Mouse (Mus musculus): ENCODE results near the gene Cer1.

Cer1 gene

GRCm38 (mm10) chr4:82874791-82875190 is 10.2 kb downstream of the Cer1 start:
- no peak for DNase-seq (ENCODE audit: low read depth, low spot score)

DNA sequence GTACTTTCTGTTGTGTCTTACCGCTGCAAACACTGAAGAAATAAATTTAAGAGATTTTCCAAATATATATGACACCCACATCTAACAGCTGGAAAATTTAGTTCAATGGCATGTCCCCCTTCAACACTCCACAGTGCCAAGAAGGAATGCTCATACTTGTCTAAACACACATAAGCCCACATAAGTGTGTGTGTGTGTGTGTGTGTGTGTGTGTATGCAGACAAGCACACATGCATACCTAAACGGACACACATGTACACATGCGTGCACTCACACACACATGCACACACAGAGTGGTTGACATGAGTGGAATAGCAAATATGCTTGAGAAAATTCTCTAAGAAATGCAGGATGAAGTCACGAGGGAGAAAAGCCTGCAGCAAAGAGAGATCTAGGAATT is 12.4 kb downstream of the Cer1 start:
- no peak for DNase-seq (ENCODE audit: low read depth, low spot score)

DNA sequence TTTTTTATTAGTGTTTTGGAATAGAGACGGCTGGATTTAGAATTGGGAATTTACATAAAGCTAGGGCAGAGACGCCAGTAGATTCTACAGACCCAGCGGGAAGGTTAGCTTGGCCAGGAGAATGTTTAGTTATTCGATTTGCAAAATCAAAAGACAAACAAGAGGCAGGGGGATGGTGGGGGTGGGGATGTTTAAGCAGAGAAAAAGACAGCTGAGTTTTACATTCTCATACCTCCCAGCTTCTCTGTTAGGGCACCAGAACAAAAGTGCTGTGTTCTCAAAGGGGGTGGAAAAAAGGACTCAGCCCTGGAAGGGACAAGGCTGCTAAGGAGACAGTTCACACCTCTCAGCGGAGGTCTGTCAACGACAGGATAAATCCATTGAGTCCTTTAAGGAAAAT is 12.8 kb downstream of the Cer1 start:
- no peak for DNase-seq (ENCODE audit: low read depth, low spot score)

- no peak for DNase-seq (ENCODE audit: low read depth, low spot score)
Observed at GRCm38 (mm10) chr4:82870931-82871330, 14.0 kb downstream of the Cer1 start.

DNA sequence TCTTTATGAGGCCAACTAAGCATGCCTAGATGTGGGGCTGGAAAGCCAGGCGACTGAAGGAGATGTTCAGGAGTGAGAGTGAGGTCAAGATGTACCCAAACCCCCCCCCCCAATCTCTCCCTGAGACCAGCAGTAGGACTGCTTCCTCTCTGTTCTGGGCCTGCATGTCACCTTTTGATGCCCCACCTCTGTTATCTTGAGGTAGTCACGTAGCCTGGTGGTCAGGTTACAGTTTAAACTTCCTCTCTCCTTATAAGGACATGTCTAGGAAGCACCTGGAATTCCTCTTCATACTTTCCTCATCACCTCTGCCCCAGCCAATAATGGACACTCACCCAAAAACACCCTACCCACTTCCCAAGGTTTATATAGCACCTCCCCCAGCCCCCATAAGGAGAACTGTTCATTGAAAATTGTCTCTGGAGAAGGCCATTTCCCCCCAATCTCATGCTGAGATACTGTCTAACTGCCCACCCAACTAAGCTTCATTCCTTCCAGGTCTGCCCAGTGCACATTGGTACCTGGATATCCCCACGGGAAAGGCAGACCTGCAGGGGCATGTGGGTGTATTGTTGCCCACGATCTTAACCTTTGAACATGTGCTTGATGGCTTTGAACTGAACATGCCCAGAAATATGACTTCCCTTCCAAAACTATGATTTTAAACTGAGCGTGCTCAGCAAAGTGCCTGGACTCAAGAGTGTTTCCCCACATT is 17.1 kb downstream of the Cer1 start:
- DNase-seq (ENCODE audit: low read depth, low spot score): no peak

DNA sequence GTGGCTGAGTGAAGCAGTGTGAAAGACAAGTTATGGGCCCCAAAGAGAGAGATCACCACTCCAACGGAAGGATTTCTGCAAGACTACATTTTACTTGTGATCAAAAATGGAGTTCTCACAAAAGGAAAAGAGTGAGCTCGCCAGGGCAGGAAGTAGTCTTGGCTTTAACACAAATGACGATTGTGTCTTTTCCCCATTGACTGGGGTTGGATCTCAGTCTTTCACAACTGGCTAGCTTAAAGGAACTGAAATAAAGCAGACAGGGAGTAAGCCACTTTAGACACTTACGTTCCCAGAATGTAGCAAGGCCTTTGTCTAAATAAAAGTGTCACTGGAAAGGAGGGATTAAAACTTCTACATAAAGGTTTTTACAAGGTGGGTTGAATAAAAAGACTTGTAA is 17.8 kb downstream of the Cer1 start:
- DNase-seq (ENCODE audit: low read depth, low spot score): no peak

- DNase-seq (ENCODE audit: low read depth, low spot score): no peak
Observed at GRCm38 (mm10) chr4:82864974-82865699, 19.8 kb downstream of the Cer1 start.

DNA sequence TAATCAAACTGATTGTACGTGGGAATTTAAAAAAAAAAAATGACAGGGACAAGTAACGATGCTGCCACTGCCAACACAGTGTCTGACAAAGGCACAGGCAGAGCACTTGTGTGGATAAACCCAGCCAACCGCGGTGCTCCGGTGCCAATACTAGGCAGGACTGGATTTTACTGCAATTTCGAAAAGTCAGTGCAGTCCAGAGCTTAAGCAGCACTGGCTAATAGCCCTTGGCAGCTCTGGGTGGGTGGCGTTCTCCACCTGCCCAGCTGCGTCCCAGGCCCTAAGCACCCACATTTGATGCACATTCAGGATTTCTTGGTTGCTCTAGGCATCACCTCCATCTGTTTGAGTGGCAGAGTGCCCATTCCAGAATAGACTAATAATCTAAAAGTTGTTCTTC is 21.6 kb downstream of the Cer1 start:
- DNase-seq (ENCODE audit: low read depth, low spot score): no peak

GRCm38 (mm10) chr4:82861451-82861850 is 23.5 kb downstream of the Cer1 start:
- DNase-seq (ENCODE audit: low read depth, low spot score): no peak

DNA sequence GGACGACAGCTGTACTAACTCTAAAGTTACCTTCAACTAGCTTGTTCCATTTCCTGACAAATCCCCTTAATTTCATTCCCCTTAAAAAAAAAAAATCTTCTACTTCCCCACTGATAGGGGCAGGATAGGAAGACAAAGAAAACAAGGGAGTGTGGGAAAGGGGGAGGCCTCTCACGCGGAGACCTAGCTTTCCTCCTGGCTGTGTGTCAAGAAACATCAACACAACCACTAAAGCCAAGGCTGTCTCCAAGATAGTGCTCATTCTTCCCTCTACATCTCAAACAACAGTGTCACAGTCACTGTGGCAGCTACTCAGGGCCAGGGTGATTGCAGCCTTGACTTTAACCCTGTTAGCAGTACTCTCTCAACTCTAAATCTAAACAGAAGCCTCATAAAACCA is 24.4 kb downstream of the Cer1 start:
- no peak for DNase-seq (ENCODE audit: low read depth, low spot score)

GRCm38 (mm10) chr4:82859131-82860125 is 25.5 kb downstream of the Cer1 start, which contains the start of gene Zdhhc21:
Gene Zdhhc21 (minus strand): TSS chr4:82859958.
- peak; percentile 40 for DNase-seq (ENCODE audit: low read depth, low spot score)

GRCm38 (mm10) chr4:82858431-82859010 is 26.4 kb downstream of the Cer1 start:
- no peak for DNase-seq (ENCODE audit: low read depth, low spot score)

DNA sequence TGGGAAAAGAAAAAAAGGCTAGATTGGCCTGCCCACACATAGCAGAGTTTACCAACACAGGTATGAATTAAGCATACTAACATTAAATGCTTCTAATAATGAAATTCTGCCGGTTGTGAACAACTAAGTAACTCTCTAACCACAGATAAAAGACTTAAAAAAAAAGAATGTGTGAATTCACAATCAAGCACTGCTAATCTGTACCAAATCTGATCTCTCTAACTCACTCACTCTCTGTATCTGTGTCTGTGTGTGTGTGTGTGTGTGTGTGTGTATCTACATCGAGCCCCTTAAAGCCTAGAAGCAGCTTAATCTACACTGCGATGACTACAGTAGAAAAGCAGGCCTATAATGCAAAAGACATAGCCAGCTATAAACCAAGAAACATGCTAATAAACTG is 28.0 kb downstream of the Cer1 start:
- DNase-seq (ENCODE audit: low read depth, low spot score): no peak

GRCm38 (mm10) chr4:82853809-82854208 is 31.1 kb downstream of the Cer1 start:
- DNase-seq (ENCODE audit: low read depth, low spot score): no peak

GRCm38 (mm10) chr4:82848552-82849234 is 36.3 kb downstream of the Cer1 start:
- DNase-seq (ENCODE audit: low read depth, low spot score): no peak

DNA sequence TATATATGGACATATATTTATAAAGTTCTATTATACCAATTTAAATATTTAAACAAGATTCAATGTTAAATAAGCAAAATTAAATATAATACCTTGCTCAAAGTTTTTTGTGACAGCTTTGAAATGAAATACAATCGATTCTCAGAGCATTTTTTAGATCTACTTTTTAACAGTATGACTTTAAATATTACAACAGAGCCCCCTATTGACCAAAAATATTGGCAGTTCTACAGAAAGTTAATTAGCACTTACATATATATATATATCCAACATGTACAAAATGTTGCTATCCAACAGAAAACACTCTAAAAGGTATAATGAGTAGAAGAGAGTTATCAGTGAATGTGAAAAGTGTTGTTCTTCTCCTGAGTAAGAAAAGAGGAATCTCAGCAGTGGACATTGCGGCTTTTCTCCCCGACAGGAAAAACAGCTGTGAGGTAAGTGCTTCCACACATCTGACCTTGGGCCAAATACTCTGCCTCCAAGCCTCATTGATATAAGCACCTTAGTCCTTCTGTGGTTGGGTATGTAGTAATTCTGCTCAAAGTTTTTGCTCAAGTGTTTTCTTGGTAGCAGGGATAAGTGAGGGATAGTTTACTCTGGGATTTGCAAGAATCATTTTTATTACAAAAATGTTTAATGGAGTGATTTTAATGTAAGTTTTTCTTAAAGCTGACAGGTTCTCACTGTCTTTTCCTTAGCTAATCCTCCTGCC is 47.3 kb downstream of the Cer1 start:
- DNase-seq (ENCODE audit: low read depth, low spot score): no peak

All from forelimb bud, embryonic 11.5 days (tissue).